Mouse (Mus musculus) hindbrain, embryonic 15.5 days (tissue): Measurements from ENCODE around the gene Alpk3. TPM values are rescaled to one million over a fixed set of nuclear protein-coding genes. Genes with fewer than 3 reads are reported as not detected.

Experiments
- ATAC-seq: fragments of 200-750 bp; cut with Nextera tagmentation; 2 replicates; pipeline ENCODE4 v1.8.0; 2017; ENCODE audit warnings: low read depth, moderate number of reproducible peaks, moderate TSS enrichment; ENCODE audit not compliant: low FRiP score
- H3K27ac ChIP-seq: fragments of 300-500 bp; sonication (generic); replicated peaks from 2 replicates; pipeline ENCODE4 v1.5.1; 2015; ENCODE audit warnings: mild to moderate bottlenecking, inconsistent platforms
- H3K27me3 ChIP-seq: fragments of 300-500 bp; sonication (generic); 2 replicates; pipeline ENCODE4 v1.6.1; 2015; ENCODE audit warnings: control low read depth, inconsistent platforms
- H3K36me3 ChIP-seq: fragments of 300-500 bp; sonication (generic); 2 replicates; pipeline ENCODE4 v1.6.1; 2015; ENCODE audit warnings: control low read depth, inconsistent platforms
- H3K4me1 ChIP-seq: fragments of 300-500 bp; sonication (generic); replicated peaks from 2 replicates; pipeline ENCODE4 v1.6.1; 2015; ENCODE audit warnings: control low read depth, inconsistent platforms
- H3K4me2 ChIP-seq: fragments of 300-500 bp; sonication (generic); 2 replicates; pipeline ENCODE4 v1.6.1; 2015; ENCODE audit warnings: moderate library complexity, mild to moderate bottlenecking, inconsistent platforms
- H3K4me3 ChIP-seq: fragments of 300-500 bp; sonication (generic); 2 replicates; pipeline ENCODE4 v1.5.1; 2015; ENCODE audit warnings: mild to moderate bottlenecking, inconsistent platforms
- H3K9ac ChIP-seq: fragments of 300-500 bp; sonication (generic); 2 replicates; pipeline ENCODE4 v1.6.1; 2015; ENCODE audit warnings: inconsistent platforms
- H3K9me3 ChIP-seq: fragments of 300-500 bp; sonication (generic); 2 replicates; pipeline ENCODE4 v1.6.1; 2016; ENCODE audit warnings: control low read depth, inconsistent platforms
- WGBS: fragments of 180-500 bp; shearing (Covaris S2); methylation state at CpG from one replicate; pipeline ENCODE4 v1.1.7; 2015; 5-methylcytosine and 5-hydroxymethylcytosine counted together
- polyA plus RNA-seq: library from polyadenylated mRNA; unstranded; fragments of >200 nt; fragmentation: Nextera tagmentation; extraction: Ambion mirVana; gene quantifications from 2 replicates; pipeline ENCODE4 v1.2.1, GENCODE M21; 2015

Gene Alpk3
- 0.17 and 0.18 TPM in 2 replicates for polyA plus RNA-seq

- H3K4me1 ChIP-seq: no peaks in the 10 kb centered on the region
Measured at GRCm38 (mm10) chr7:81057471-81057870, at the start of gene Alpk3. Alpk3 (plus strand) TSS chr7:81057600.

GRCm38 (mm10) chr7:81008285-81008684 is 49.1 kb upstream of the Alpk3 start:
- no peak overlapping the region for H3K27ac ChIP-seq
- H3K4me3 ChIP-seq: no peak overlapping the region
- WGBS: 84% methylated on average over 3 of the region's 3 CpGs
- peaks cover 14% of the 10 kb centered on the region; the same call in 1 of the 2 replicates for H3K36me3 ChIP-seq
- no peak overlapping the region for H3K4me2 ChIP-seq
- no peaks in the 10 kb centered on the region for H3K9me3 ChIP-seq
- H3K27me3 ChIP-seq: no peaks in the 10 kb centered on the region
- H3K9ac ChIP-seq: no peak overlapping the region
- ATAC-seq: no peak
- H3K4me1 ChIP-seq: no peaks in the 10 kb centered on the region

More at GRCm38 (mm10) chr7:81057471-81057870, at the start of gene Alpk3:
- no peak for ATAC-seq
- no peak within 1 kb of the TSS for H3K9ac ChIP-seq
- H3K9me3 ChIP-seq: no peaks in the 10 kb centered on the region
- H3K27ac ChIP-seq: no peak within 1 kb of the TSS
- no peak within 1 kb of the TSS for H3K4me3 ChIP-seq
- H3K4me2 ChIP-seq: no peak within 1 kb of the TSS
- 47% methylated on average over 27 of the region's 27 CpGs for WGBS
- no peaks in the 10 kb centered on the region for H3K27me3 ChIP-seq
- H3K36me3 ChIP-seq: no peaks in the 10 kb centered on the region

DNA sequence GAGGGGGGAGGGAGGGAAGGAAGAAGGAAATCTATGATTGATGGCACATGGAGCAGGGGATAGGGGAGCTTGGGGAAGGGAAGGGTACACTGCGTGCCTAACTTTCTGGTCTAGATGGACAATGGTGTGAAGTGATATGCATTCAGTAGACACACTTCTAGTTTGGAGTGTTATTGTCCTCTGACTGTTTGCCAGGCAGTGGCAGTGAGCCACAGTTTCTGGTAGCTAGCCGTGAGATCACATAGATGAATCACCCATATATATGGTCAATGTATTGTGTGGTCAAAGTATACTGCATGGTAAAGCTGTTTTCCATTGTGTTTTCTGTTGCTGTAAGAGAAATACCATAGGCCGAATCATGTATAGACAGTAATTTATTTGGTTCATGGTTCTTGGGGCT is 45.8 kb upstream of the Alpk3 start:
- H3K36me3 ChIP-seq: peaks cover 14% of the 10 kb centered on the region; the same call in 1 of the 2 replicates
- H3K4me3 ChIP-seq: no peak overlapping the region
- H3K27ac ChIP-seq: no peak overlapping the region
- no peaks in the 10 kb centered on the region for H3K4me1 ChIP-seq
- no peak for ATAC-seq
- 95% methylated on average over 3 of the region's 3 CpGs for whole genome bisulfite sequencing
- no peak overlapping the region for H3K9ac ChIP-seq
- no peaks in the 10 kb centered on the region for H3K27me3 ChIP-seq
- no peaks in the 10 kb centered on the region for H3K9me3 ChIP-seq
- H3K4me2 ChIP-seq: no peak overlapping the region

GRCm38 (mm10) chr7:81020307-81020706 is 37.1 kb upstream of the Alpk3 start:
- no peaks in the 10 kb centered on the region for H3K9me3 ChIP-seq
- no peak overlapping the region for H3K9ac ChIP-seq
- 0 out of 2 replicates have a peak, but pooled peaks cover 5% of the 10 kb centered on the region for H3K4me1 ChIP-seq
- no peak for ATAC-seq
- no peaks in the 10 kb centered on the region for H3K27me3 ChIP-seq
- H3K27ac ChIP-seq: no peak overlapping the region
- H3K4me2 ChIP-seq: no peak overlapping the region
- peaks cover 22% of the 10 kb centered on the region for H3K36me3 ChIP-seq
- H3K4me3 ChIP-seq: no peak overlapping the region
- WGBS: 49% methylated on average over 11 of the region's 11 CpGs

DNA sequence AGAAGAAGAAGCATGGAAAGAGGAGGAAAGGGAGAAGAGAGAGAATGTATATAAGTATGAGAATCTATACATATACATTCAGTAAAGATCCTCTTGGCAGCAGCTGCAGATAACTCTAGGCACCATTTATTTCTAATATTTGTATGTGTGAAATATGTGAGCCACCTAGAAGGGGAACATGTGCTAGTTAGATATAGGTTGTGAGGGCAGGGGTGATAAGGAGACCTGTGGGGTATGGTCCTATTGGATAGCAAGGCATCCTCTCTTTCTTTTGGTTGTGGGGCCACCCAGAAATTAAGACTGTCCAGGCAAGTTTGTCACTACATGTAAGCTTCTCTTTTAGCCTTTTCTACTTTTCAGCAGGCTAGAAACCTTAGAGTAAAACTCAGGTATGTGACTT is 34.7 kb upstream of the Alpk3 start:
- H3K36me3 ChIP-seq: peaks cover 30% of the 10 kb centered on the region
- H3K27ac ChIP-seq: no peak overlapping the region
- H3K9ac ChIP-seq: no peak overlapping the region
- ATAC-seq: no peak
- H3K27me3 ChIP-seq: no peaks in the 10 kb centered on the region
- no peak overlapping the region for H3K4me3 ChIP-seq
- H3K4me2 ChIP-seq: no peak overlapping the region
- 0 out of 2 replicates have a peak, but pooled peaks cover 5% of the 10 kb centered on the region for H3K4me1 ChIP-seq
- H3K9me3 ChIP-seq: no peaks in the 10 kb centered on the region

- H3K9ac ChIP-seq: no peak overlapping the region
- ATAC-seq: no peak
- 55% methylated on average over 5 of the region's 5 CpGs for WGBS
- H3K4me2 ChIP-seq: no peak overlapping the region
- no peak overlapping the region for H3K27ac ChIP-seq
- peaks cover 35% of the 10 kb centered on the region for H3K36me3 ChIP-seq
- H3K4me1 ChIP-seq: 0 out of 2 replicates have a peak, but pooled peaks cover 5% of the 10 kb centered on the region
- no peaks in the 10 kb centered on the region for H3K9me3 ChIP-seq
- no peaks in the 10 kb centered on the region for H3K27me3 ChIP-seq
- H3K4me3 ChIP-seq: no peak overlapping the region
Measured at GRCm38 (mm10) chr7:81024118-81024517, 33.3 kb upstream of the Alpk3 start.

GRCm38 (mm10) chr7:81024651-81025050 is 32.7 kb upstream of the Alpk3 start:
- Histone ChIP-seq H3K4me2 (no peak overlapping the region), H3K4me3 (no peak overlapping the region), H3K9ac (no peak overlapping the region), H3K36me3 (peaks cover 40% of the 10 kb centered on the region), H3K27ac (no peak overlapping the region), H3K9me3 (no peaks in the 10 kb centered on the region), H3K27me3 (no peaks in the 10 kb centered on the region), H3K4me1 (0 out of 2 replicates have a peak, but pooled peaks cover 5% of the 10 kb centered on the region)
- WGBS: 90% methylated on average over 9 of the region's 9 CpGs
- no peak for ATAC-seq

GRCm38 (mm10) chr7:81025751-81026150 is 31.6 kb upstream of the Alpk3 start:
- Histone ChIP-seq H3K9me3 (no peaks in the 10 kb centered on the region), H3K4me3 (no peak overlapping the region), H3K36me3 (peaks cover 51% of the 10 kb centered on the region), H3K4me2 (no peak overlapping the region), H3K27me3 (no peaks in the 10 kb centered on the region), H3K27ac (no peak overlapping the region), H3K9ac (no peak overlapping the region), H3K4me1 (0 out of 2 replicates have a peak, but pooled peaks cover 5% of the 10 kb centered on the region)
- 94% methylated on average over 2 of the region's 2 CpGs for WGBS
- ATAC-seq: no peak

- 90% methylated on average over 2 of the region's 2 CpGs for WGBS
Measured at GRCm38 (mm10) chr7:81039711-81040110, 17.7 kb upstream of the Alpk3 start.

GRCm38 (mm10) chr7:81043023-81043620 is 14.3 kb upstream of the Alpk3 start:
- 0 out of 2 replicates have a peak, but pooled peaks have one; percentile 36 for ATAC-seq
- Histone ChIP-seq H3K9me3 (no peaks in the 10 kb centered on the region), H3K4me3 (no peak overlapping the region), H3K36me3 (peaks cover 48% of the 10 kb centered on the region), H3K9ac (no peak overlapping the region), H3K4me2 (no peak overlapping the region), H3K27me3 (no peaks in the 10 kb centered on the region), H3K27ac (peak overlapping the region; percentile 37; the same call in 1 of the 2 replicates), H3K4me1 (no peaks in the 10 kb centered on the region; the same call in 1 of the 2 replicates)
- 73% methylated on average over 5 of the region's 5 CpGs for WGBS

More at GRCm38 (mm10) chr7:81039711-81040110, 17.7 kb upstream of the Alpk3 start:
- H3K9ac ChIP-seq: no peak overlapping the region
- no peaks in the 10 kb centered on the region for H3K9me3 ChIP-seq
- H3K27me3 ChIP-seq: no peaks in the 10 kb centered on the region
- no peaks in the 10 kb centered on the region; the same call in 1 of the 2 replicates for H3K4me1 ChIP-seq
- no peak for ATAC-seq
- H3K4me3 ChIP-seq: no peak overlapping the region
- H3K27ac ChIP-seq: no peak overlapping the region
- H3K36me3 ChIP-seq: peaks cover 62% of the 10 kb centered on the region
- H3K4me2 ChIP-seq: no peak overlapping the region

DNA sequence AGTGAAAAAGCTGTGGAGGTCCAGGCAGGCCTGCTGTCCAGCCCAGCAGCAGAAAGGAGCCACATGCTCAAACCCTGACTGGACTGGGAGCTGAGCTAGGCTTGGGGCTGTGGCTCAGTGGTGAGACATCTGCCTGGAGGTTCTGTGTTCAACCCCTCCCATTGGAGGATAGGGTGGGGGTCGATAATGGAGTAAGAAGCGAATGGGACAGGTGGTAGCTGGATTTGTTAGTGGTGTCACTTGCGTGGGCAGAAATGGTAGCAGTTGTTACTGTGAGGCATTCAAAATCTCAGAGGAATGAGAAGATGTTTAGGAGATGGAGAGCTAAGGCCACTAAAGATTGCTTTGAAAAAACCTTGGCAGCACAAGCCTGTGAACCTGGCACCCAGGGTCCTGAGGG is 9.6 kb upstream of the Alpk3 start:
- peaks cover 5% of the 10 kb centered on the region; the same call in 1 of the 2 replicates for H3K36me3 ChIP-seq
- no peak overlapping the region for H3K4me2 ChIP-seq
- WGBS: 97% methylated on average over 3 of the region's 3 CpGs
- no peaks in the 10 kb centered on the region for H3K27me3 ChIP-seq
- no peak overlapping the region for H3K27ac ChIP-seq
- no peak overlapping the region for H3K9ac ChIP-seq
- no peaks in the 10 kb centered on the region for H3K9me3 ChIP-seq
- H3K4me1 ChIP-seq: no peaks in the 10 kb centered on the region; the same call in 1 of the 2 replicates
- ATAC-seq: no peak
- H3K4me3 ChIP-seq: no peak overlapping the region

GRCm38 (mm10) chr7:81048513-81048912 is 8.9 kb upstream of the Alpk3 start:
- no peak overlapping the region for H3K4me2 ChIP-seq
- no peak overlapping the region for H3K27ac ChIP-seq
- H3K9ac ChIP-seq: no peak overlapping the region
- no peak for ATAC-seq
- no peaks in the 10 kb centered on the region for H3K9me3 ChIP-seq
- H3K27me3 ChIP-seq: no peaks in the 10 kb centered on the region
- H3K4me3 ChIP-seq: no peak overlapping the region
- WGBS: 85% methylated on average over 2 of the region's 2 CpGs
- H3K36me3 ChIP-seq: peaks cover 4% of the 10 kb centered on the region; the same call in 1 of the 2 replicates
- H3K4me1 ChIP-seq: no peaks in the 10 kb centered on the region; the same call in 1 of the 2 replicates
